Mouse (Mus musculus) heart, embryonic 16.5 days (tissue): ENCODE measurements at regions not wholly inside any gene's neighbourhood (a gene's known extent, or its start where the extent isn't known, plus 50 kb on each side); places are given as distances from the start of the nearest gene placed in this dataset.

Experiments used
- ATAC-seq: fragments of 200-750 bp; cut with Nextera tagmentation; replicated peaks from 2 replicates; pipeline ENCODE4 v1.8.0; 2017; ENCODE audit warnings: moderate number of reproducible peaks; ENCODE audit not compliant: insufficient read depth, low FRiP score; ENCODE audit errors: extremely low read depth
- H3K27ac ChIP-seq: fragments of 300-500 bp; sonication (generic); 2 replicates; pipeline ENCODE4 v1.5.1; 2014; ENCODE audit warnings: mild to moderate bottlenecking, low read length, control low read depth, moderate library complexity
- H3K27me3 ChIP-seq: fragments of 300-500 bp; sonication (generic); 2 replicates; pipeline ENCODE4 v1.6.1; 2014; ENCODE audit warnings: low read length, mixed read lengths; ENCODE audit not compliant: control insufficient read depth, insufficient read depth
- H3K36me3 ChIP-seq: fragments of 300-500 bp; sonication (generic); 2 replicates; pipeline ENCODE4 v1.6.1; 2014; ENCODE audit not compliant: control insufficient read depth, insufficient read depth
- H3K4me1 ChIP-seq: fragments of 300-500 bp; sonication (generic); 2 replicates; pipeline ENCODE4 v1.6.1; 2014; ENCODE audit warnings: low read length, mixed read lengths; ENCODE audit not compliant: control insufficient read depth, insufficient read depth
- H3K4me2 ChIP-seq: fragments of 300-500 bp; sonication (generic); 2 replicates; pipeline ENCODE4 v1.6.1; 2014; ENCODE audit warnings: low read depth, mild to moderate bottlenecking, control low read depth, low read length
- H3K4me3 ChIP-seq: fragments of 300-500 bp; sonication (generic); 2 replicates; pipeline ENCODE4 v1.5.1; 2014; ENCODE audit warnings: mild to moderate bottlenecking, control low read depth, low read length
- H3K9ac ChIP-seq: fragments of 300-500 bp; sonication (generic); 2 replicates; pipeline ENCODE4 v1.6.1; 2014; ENCODE audit warnings: low read length, control low read depth
- H3K9me3 ChIP-seq: fragments of 300-500 bp; sonication (generic); replicated peaks from 2 replicates; pipeline ENCODE4 v1.6.1; 2016; ENCODE audit warnings: low read length; ENCODE audit not compliant: control insufficient read depth
- WGBS: fragments of 180-500 bp; shearing (Covaris S2); extraction: QIAGEN DNeasy Blood & Tissue Kit; methylation state at CpG from one replicate; pipeline ENCODE4 v1.1.7; 2014; 5-methylcytosine and 5-hydroxymethylcytosine counted together

DNA sequence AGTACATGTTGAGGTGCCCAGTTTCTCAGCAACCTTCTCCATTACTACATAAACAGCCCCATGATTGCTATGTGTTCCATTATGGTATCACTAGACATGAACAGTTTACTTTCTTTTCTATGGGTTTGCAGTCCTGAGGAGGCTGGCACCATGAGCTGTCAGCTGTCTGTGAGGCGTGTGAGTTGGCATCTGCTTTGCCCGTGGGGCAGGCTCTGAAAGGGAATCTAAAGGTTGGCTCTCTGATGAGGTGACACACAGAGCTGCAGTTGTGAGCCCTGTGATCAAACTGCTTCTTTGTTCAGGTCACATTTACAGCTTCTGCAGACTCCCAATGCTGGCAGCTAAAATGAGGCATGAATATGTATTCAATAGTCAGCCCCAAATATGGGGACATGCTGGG lies 341.0 kb upstream of the Lmcd1 start:
- H3K9me3 ChIP-seq, result no peaks in the 10 kb centered on the region
- H3K4me1 ChIP-seq, result no peaks in the 10 kb centered on the region
- no peaks in the 10 kb centered on the region for H3K36me3 ChIP-seq
- no peak overlapping the region for H3K27ac ChIP-seq
- H3K4me3 ChIP-seq, result no peak overlapping the region
- WGBS, result 77% methylated on average over 2 of the region's 2 CpGs
- no peak for ATAC-seq
- H3K27me3 ChIP-seq, result no peaks in the 10 kb centered on the region
- H3K9ac ChIP-seq, result no peak overlapping the region
- no peak overlapping the region for H3K4me2 ChIP-seq

DNA sequence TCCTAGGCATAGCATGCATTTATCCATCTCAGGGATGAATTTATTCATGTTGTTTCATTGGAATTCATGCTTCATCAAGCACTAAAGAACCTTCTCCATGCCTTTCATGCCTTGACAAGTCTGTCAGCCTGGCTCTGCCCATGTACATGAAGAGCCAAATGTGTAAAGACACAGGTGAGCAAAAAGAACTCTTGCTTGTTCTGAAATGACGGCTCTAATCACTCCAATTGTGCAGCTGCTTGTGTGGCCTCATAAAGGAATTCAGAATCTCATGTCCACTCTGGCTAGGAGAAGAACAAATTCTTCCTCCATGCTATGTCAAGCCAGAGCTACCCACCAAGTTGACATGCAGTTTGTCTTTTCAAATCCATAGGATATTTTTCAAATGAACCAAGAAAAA lies 319.2 kb upstream of the Lmcd1 start:
- H3K27ac ChIP-seq, result no peak overlapping the region
- ATAC-seq, result no peak
- WGBS, result 71% methylated on average over 1 of the region's 1 CpGs
- no peaks in the 10 kb centered on the region for H3K4me1 ChIP-seq
- H3K4me2 ChIP-seq, result no peak overlapping the region
- H3K4me3 ChIP-seq, result no peak overlapping the region
- no peaks in the 10 kb centered on the region for H3K36me3 ChIP-seq
- no peaks in the 10 kb centered on the region for H3K27me3 ChIP-seq
- H3K9ac ChIP-seq, result no peak overlapping the region
- H3K9me3 ChIP-seq, result no peaks in the 10 kb centered on the region

DNA sequence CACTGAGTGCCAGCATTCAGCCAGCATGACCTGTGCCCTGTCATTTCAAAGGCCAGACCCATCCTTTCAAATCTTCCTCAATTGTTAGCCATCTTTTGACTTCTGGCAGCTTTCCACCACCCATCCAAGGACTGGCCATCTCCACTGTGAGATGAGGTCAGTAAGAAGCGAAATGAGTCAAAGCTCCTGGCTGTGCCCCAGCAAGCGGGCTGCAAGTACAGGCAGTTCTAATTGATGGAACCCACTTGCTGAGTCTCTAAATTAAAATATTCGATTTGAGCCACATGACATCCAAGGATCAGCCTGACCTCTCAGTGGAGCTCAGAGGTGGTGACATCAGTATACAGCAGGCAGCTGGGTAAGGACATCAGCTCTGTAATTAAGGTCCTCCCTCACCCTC lies 307.8 kb upstream of the Lmcd1 start:
- 60% methylated on average over 3 of the region's 3 CpGs for WGBS
- no peak overlapping the region for H3K4me3 ChIP-seq
- no peaks in the 10 kb centered on the region for H3K27me3 ChIP-seq
- no peaks in the 10 kb centered on the region for H3K36me3 ChIP-seq
- H3K9me3 ChIP-seq, result no peaks in the 10 kb centered on the region
- H3K9ac ChIP-seq, result no peak overlapping the region
- no peak overlapping the region for H3K4me2 ChIP-seq
- no peak overlapping the region for H3K27ac ChIP-seq
- no peak for ATAC-seq
- H3K4me1 ChIP-seq, result no peaks in the 10 kb centered on the region

DNA sequence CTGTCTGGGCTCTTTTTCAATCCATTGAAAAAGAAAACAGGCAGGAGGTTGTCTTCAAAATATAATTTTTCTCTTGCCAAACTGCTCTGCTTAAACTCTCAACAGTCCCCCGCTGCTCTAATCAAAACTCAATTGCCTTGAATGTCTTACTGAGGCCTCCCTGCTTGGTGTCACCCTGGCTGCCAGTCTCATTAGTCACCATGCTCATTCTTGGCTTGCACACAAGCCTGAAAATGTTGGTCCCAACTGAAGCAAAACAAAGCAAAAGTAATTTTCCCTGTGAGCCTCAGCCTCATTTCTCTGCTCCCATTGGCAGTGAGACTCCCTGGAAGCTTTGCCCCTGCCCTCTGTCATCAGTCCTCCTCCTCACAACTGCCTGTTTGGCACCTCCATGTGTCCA lies 288.1 kb upstream of the Lmcd1 start:
- no peak overlapping the region for H3K4me2 ChIP-seq
- no peak overlapping the region for H3K27ac ChIP-seq
- no peaks in the 10 kb centered on the region for H3K9me3 ChIP-seq
- no peak overlapping the region for H3K9ac ChIP-seq
- no peaks in the 10 kb centered on the region for H3K27me3 ChIP-seq
- H3K36me3 ChIP-seq, result no peaks in the 10 kb centered on the region
- 36% methylated on average over 1 of the region's 1 CpGs for WGBS
- no peaks in the 10 kb centered on the region; the same call in 1 of the 2 replicates for H3K4me1 ChIP-seq
- H3K4me3 ChIP-seq, result no peak overlapping the region
- no peak for ATAC-seq

DNA sequence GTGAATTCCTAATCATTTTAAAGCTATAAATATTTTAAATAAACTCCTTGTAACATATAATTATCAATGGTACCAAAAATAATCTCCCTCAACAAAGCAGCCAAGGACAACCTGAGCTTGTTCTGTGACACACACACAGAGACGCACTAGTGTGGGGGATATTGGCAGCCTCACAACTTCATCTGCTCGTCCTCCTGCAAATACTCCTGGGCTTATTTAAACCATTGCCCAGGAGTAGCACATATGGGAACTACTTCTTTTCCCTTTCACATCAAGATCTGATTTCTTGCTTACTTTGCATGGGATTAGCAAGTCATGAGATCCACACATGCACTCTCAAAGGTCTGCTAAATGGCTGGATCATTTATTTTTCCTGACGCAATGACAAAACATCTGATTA lies 277.7 kb upstream of the Lmcd1 start:
- Histone ChIP-seq H3K4me1 (no peaks in the 10 kb centered on the region), H3K4me2 (no peak overlapping the region), H3K27me3 (no peaks in the 10 kb centered on the region), H3K4me3 (no peak overlapping the region), H3K27ac (no peak overlapping the region), H3K36me3 (no peaks in the 10 kb centered on the region), H3K9me3 (no peaks in the 10 kb centered on the region), H3K9ac (no peak overlapping the region)
- 61% methylated on average over 3 of the region's 3 CpGs for whole genome bisulfite sequencing
- ATAC-seq, result no peak

DNA sequence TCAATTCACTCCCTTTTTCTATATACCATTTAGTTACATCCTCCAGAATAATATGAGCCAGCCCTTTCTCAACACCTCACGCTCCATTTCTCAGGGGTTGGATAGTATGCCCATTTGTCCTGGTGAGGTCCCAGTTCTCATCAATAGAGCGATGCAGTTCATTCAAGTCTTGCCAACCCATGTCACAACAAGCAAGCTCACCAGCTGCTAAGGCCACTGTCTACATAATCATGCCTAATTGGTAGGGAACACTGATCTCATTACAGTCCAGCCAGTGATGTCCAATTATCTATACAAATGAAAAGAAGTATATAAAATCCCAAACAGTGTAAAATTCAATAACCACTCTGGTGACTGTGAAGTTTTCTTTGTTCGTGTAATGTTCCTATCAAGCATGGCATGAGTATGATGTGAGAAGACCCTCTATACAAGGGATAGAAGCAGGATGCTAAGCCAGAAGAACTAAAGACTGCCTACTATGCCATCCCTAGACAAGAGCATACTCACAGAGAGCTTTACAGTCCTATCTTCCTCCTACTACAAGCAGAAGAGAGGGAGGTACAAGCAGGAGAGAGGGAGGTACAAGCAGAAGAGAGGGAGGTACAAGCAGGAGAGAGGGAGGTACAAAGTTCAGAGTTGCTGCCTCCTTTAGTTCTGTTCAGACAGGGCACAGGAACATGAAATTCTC lies 269.6 kb upstream of the Lmcd1 start:
- Histone ChIP-seq H3K27ac (no peak overlapping the region), H3K9me3 (no peaks in the 10 kb centered on the region), H3K4me1 (no peaks in the 10 kb centered on the region), H3K4me2 (no peak overlapping the region), H3K36me3 (no peaks in the 10 kb centered on the region), H3K9ac (no peak overlapping the region), H3K4me3 (no peak overlapping the region), H3K27me3 (no peaks in the 10 kb centered on the region)
- ATAC-seq, result no peak
- WGBS, result 82% methylated on average over 3 of the region's 3 CpGs

DNA sequence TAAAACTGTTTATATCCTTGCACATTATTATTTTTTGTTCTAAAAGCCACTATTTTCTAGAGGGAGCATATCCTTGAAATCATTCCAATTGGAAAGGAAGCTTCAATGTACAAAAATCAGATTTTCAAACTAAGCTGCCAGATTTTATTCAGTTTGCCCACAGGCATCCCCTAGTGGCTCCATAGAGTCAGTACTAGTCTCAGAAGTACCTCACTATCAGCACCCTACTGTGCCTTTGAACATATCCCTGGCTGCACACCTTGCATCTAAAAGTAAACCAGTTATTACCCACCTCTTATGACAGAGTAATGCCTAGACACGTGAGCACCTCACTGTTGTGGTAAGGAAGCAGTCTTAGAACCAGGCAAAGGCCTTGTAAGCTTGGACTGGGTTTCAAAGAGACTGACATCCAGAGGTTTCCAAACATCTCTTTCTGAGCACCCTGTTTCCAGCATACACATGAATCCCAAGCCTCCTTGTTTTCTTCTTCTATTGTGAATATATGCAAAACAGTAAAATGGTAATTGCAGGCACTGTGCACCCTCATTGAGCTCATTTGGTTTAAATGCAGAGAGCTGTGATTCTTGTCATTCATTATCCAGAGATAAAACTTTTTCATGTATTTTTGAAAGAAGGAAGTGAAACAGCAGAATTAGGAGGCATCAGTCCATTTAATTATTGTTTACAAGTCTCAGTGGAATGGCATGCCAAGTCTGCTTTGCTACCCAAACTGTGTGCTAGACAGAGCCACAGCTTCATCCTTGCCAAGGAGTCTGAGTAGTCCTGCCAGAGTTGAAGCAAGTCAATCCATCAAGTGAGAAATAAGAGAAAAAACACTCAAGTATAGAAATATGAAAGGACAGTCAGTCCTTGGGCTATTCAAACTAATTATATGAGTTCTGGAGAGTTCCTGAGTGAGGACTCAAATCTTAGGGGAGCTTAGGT lies 247.0 kb upstream of the Lmcd1 start:
- Histone ChIP-seq H3K4me2 (no peak overlapping the region), H3K9ac (no peak overlapping the region), H3K27me3 (no peaks in the 10 kb centered on the region), H3K9me3 (no peaks in the 10 kb centered on the region), H3K36me3 (no peaks in the 10 kb centered on the region), H3K4me1 (no peaks in the 10 kb centered on the region), H3K4me3 (no peak overlapping the region), H3K27ac (no peak overlapping the region)
- ATAC-seq, result no peak
- WGBS, result 41% methylated on average over 1 of the region's 1 CpGs

DNA sequence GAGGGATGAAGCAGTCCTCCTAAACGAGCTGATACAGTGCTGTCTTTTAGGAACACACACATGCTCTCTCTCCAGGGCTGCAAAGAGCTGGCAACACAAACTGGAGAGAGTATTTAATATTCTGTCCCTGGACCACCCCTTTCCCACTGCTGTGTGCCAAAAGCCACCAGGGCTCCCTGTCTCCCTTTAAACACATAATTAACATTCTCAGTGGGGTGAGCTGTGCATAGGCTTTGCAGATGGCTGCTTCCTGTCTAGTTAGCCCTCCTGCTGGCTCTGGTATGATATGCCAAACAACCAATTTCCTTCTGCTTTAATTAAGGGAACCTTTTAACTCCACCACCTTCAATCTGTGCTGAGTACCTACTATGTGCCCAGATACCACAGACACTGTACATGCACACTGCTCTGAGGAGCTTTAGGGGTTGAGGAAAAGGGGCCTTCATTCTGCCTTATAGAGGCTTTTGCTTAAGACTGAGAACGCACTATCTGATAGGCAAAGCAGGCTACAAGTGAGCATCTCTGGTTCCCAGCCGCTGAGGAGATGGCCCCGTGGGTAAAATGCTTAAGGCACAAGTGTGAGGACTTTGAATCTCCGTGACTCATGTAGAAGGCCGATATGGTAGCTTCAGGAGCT lies 222.9 kb upstream of the Lmcd1 start:
- no peaks in the 10 kb centered on the region for H3K27me3 ChIP-seq
- no peak overlapping the region for H3K4me3 ChIP-seq
- no peak overlapping the region for H3K27ac ChIP-seq
- no peak overlapping the region for H3K4me2 ChIP-seq
- 66% methylated on average over 6 of the region's 6 CpGs for WGBS
- no peak overlapping the region for H3K9ac ChIP-seq
- H3K4me1 ChIP-seq, result no peaks in the 10 kb centered on the region
- H3K9me3 ChIP-seq, result no peaks in the 10 kb centered on the region
- no peaks in the 10 kb centered on the region for H3K36me3 ChIP-seq
- ATAC-seq, result no peak

DNA sequence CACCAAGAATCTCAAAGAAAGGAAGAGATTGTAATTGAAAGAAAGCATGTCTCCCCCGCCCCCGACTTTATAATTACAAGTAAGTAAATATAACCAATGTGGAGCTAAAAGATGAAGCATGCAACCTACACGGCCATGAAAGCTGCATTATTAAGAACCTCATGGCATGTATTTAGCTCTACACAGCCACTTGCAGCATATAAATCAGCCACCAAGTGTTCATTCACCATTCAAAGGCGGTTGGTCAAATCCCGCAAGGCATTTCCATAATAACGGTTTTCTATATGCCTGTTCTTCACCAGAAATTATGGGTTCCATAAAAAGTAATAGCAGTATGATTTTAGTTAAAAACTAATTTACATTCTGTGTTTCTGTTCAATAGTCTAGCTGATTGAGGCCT lies 221.4 kb upstream of the Lmcd1 start:
- no peak overlapping the region for H3K9ac ChIP-seq
- H3K27ac ChIP-seq, result no peak overlapping the region
- H3K4me2 ChIP-seq, result no peak overlapping the region
- ATAC-seq, result no peak
- whole genome bisulfite sequencing, result 83% methylated on average over 6 of the region's 6 CpGs
- no peaks in the 10 kb centered on the region for H3K36me3 ChIP-seq
- no peaks in the 10 kb centered on the region for H3K4me1 ChIP-seq
- no peak overlapping the region for H3K4me3 ChIP-seq
- H3K9me3 ChIP-seq, result no peaks in the 10 kb centered on the region
- no peaks in the 10 kb centered on the region for H3K27me3 ChIP-seq
